Mouse (Mus musculus) cerebellum, adult 9-10 months (tissue): Measurements from ENCODE around the gene Tlx2.

ENCODE experiments used
- DNase-seq: peaks from one replicate; pipeline ENCODE4 v3.0.0; 2022

Tlx2 gene

DNA sequence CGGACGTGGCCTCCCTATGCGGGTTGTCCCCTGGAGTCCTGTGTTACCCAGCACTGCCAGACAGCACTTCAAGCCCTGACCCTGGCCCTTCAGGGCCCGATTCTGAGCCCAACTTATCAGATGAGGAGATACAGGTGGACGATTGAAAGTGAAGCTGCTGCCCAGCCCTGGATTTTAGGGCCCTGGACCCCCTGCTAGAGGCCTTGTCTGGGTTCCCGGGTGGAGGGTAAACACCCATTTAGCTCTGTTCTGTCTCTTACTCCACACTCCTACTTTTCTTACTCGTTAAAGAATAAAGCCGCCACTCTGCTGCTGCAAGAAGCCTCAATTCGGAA lies 17.8 kb upstream of the Tlx2 start:
- DNase-seq, result no peak

DNA sequence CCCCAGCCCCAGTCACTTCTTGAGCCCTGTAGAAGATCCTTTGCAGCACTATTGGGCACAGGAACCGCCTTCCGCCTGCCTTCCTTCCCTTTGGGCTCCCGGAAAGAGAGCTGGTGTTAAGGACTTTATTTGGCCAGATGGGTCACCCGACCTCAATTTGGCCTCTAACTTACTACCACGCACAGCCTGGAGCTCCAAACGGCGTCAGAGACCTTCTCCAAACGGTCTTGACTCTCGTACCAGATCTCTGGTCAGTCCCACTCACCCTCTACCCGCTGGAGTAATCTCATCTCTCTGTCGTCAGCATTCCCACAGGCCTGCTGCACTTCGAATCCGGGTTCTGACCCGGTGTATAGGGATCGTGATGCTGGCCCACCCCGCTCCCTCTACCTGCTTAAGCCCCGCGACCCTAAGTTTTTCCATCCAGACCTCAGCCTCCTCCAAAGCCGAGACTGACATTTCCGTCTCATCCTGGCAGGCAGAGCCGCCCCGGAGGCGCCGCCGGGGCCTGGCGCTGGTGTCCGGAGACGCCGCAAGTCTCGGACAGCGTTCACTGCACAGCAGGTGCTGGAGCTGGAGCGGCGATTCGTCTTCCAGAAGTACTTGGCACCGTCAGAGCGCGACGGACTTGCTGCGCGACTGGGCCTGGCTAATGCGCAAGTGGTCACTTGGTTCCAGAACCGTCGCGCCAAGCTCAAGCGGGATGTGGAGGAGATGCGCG lies 17.3 kb upstream of the Tlx2 start:
- no peak for DNase-seq

DNA sequence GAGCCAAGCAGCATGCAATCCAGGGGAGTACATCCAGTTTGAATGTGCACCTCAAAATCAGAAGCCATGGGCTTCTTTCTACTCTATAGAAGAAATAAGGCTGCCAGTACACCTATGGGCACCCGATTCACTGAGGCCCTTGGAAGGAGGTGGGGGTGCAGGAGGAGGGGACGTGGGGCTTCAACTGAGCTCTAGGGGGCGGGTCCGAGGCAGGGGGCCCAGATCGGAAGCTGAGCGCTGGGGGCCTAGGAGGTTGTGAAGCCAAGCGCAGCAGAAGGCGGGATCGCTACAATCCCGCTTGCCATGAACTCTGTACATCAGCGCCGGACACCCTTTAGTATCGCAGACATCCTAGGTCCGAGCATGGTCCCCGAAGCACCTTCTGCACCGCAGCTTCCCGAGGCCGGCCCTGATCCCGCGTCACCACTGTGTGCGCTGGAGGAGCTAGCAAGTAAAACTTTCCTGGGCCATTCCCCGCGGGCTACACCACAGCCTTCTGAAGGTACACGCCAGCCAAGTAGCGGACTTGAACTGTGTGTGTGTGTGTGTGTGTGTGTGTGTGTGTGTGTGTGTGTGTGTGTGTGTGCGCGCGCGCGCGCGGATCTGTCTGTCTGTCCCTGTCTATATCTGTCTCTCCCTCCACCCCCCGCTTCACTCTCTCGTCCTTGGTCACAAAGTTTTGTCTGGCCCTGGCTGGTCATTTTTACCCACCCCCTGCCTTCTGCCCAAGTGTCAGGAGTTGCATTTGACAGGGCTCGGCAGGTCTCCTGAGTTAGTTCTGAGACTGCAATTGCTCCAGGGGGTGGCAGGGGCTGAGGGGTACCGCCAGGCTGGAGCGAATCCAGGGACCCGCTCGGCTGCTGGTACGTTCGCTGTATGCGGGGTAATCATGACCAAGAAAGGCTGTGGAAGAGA lies 16.3 kb upstream of the Tlx2 start, which contains the start of gene Lbx2:
Lbx2 (plus strand) TSS at position 247 of the 915 bp plus-strand sequence.
- no peak for DNase-seq

DNA sequence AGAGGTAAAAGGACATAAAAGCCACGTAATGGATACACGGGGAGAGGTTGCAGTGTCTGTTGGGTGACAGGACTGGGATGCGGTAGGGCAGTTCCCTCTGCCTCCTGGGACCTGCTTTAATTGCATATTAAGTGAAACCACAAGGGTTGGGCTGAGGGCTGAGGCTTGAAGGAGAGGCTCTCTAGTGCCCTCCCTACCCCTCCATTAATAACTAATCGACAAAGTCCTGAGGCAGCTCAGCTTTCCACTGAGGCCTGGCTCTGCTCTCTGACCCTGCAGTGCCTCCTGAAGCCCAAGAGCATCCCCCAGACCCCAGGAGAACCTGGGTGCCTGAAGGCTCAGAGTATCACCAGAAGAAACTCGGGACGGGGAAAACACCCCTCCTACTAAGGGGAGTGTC lies 14.4 kb upstream of the Tlx2 start:
- DNase-seq, result no peak

DNA sequence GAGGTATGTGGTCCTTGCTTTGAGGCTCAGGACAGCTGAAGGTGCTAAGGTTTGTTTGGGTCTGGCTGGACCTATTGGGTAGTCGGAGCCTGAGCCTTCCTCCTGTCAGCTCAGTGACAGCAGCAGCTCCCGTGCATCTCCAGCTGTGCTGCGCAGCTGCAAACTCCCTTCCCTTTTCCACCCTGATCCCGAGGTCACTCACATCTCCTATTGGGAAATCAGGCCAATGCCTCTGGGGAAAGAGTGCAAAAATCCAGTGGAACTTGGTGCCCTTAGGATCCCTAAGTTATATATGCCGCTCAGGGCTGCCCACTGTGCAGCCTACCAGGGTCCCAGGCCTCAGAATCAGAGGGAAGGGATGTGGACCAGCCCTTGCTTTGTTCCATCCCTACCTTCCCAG lies 13.4 kb upstream of the Tlx2 start:
- no peak for DNase-seq

DNA sequence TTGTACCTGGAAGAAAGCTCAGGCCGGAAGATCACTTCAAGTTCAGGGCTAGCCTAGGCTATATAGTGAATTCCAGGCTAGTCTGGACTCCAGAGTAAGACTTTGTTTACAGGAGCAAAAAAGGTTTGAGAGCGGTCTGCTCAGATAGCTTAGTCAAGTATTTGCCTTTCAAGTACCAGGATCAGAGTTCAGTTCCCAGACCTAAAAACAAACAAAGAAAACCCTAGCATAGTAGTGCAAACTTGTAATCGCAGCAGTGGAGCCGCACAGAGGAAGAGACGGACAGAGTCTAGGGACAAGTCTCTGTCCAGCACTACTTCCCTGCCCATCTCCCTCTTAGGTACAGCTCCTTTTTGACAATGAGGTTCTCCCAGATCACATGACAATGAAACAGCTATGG lies 10.1 kb upstream of the Tlx2 start:
- DNase-seq, result no peak

DNA sequence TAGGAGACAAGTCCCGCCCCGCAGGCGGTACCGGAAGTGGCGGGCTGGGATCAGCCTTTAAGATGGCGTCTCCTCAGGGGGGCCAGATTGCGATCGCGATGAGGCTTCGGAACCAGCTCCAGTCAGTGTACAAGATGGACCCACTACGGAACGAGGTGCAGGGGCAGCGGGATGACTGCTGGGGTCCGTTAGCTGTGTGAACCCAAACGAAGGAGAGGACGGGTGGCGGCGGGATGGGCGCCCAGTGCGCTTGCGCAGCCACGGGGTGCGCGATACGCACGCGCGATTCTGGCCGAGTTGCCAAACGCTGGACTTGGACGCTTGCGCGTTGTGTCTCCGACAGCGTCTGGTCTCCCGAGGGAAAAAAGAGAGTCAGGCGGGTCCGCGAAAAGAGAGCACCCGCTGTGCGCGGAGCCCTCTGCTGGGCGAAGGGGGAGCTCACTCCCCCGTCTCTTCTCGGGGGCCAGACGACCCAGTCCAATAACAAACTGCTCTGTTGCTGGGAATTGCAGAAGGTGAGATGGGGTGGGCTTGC lies 8.3 kb upstream of the Tlx2 start:
- peak; percentile 99 for DNase-seq

DNA sequence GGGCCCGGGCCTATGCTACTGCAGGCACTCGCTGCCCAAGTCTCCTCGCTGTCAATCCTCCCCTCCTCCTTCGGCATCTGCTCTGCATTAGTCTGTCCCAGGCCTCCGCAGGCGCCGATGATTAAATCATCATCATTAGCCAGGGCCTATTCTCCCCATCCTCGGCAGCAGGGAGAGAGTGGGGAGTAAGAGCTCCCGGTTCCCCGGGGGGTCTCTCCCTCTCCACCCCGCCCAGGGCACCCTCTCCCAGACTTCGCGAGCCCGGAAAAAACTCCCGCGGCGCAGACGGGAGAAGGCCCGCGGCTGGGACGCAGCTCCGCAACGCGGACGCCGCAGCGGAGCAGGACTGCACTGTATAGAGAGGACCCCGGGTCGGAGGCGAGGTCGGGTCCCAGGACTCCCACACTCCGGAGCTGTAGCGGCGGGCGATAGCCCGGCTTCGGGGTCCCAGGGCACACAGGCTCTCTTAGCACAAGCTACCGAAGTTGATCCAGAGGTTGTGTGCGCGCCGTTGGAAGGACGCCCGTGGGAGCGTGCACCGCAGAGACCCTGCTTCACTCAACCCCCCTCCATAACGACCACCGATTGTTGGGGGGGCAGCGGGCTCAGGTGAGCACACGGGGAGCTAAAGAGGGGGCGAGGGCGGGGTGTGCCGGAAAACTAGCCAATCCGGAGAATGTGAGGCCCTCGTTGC lies 7.7 kb upstream of the Tlx2 start, which contains the start of gene Pcgf1:
Pcgf1 (plus strand) TSS at position 240 of the 694 bp plus-strand sequence.
- peak; percentile 75 for DNase-seq

DNA sequence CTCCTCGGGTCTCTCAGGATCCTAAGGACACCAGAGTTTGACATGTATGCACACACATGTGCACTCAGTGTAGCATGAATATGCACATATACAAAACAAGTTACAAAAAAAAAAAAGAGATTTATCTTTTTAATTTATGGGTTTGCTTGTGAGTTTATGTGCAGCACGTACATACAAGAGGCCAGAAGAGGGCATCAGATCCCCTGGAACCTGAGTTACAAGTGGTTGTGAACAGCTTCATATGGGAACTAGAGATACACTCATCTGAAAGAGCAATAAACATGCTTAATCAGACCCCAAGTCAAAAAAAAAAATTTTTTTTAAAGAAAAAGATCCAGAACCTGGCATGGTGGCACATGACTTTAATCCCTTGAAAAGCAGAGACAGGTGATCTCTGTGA lies 4.9 kb upstream of the Tlx2 start:
- DNase-seq, result no peak

DNA sequence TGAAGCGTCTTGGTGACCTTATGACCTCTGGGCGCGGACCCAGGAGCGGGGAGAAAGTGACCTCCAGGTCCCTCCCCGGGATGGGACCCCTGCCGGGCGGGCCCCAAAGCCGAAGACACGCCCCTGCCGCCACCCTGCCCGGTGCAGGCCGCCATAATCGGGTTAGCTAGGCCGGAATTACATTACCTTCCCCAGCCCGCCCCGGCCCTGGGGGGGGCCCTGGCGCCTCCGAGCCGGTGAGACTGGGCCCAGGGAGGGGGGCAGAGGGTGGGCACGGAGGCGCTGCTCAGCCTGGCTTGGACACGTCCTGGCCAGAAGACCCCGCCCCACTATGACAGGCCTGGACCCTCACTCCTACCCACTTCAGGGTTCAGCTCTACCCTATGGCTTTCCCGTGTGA lies 1.1 kb upstream of the Tlx2 start:
- DNase-seq, result no peak

DNA sequence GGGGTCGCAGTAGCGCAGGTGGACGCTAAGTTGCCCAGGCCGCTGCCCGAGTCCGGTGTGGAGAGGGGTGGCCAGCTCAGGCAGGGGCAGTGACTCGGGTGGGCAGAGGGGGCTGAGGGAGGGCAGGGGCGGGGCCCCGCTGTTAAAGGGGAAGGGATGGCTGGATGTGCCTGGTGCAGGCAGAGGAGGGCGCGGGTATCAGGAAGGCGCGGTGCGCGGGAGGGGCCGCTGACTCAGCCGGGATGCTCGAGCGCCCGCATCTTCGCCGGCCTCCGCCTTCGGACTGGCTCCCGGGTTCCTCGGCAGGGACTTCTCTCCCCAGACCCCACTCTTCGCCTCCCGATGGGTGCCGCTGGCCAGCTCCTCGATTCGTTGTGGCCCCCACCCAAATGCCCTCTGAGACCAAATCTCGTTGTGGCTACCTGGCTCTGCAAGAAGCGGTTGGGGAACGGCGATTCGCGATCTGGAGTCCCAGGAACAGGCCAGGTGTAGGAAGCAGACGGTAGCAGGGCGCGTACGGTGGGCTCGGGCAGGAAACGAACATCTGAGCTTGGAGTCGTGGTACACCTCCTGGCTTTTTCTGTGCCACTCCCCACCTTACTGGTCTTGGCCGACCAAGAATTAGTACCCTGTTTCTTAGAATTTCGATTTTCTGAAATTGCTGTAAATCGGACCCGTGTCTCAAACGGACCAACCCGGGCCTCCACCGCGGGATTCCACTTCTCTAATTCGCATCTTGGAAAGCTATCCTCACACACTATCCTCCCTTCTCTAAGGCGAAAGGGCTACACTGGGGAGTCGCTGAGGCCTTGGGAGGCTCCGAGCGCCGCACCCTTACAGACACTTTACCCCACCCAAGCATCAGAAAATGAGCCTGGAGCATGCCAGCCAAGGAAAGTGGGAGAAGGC lies 472 bp upstream of the Tlx2 start:
- DNase-seq, result no peak

DNA sequence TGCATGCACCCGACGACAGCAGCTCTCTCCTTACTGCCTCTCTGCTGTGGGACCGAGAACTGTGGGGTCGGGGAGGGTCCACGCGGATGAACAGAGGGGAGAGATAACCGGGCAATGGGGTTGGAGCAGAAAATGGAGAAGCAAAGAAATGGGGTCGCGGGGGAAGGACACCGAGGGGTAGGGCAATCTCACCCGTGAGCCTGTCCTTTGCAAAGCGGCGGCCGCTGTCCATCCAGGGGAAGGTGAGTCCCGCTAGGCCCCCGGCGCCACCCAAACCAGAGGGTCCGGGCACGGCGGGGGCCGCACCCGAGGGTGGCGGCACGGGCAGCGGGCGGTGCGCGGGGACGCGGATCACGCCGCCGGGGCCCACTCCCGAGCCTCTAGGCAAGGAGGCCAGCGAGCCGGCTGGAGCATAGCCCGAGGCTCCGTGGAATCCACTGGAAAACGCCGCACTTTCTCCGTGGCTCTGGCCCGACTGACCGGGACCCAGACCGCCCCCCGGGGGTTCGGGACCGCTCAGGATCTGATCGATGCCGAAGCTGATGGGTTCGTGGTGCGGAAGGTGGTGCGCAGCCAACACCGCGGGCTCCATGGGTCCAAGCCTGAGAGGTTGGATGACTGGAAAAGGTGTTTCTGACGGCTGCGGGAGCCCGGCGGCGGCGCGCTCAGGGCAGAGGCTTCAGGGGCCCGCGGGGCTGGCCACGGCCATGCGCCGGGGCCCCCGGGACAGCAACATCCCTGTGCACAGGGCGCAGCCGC lies 426 bp downstream of the Tlx2 start:
- DNase-seq, result no peak

DNA sequence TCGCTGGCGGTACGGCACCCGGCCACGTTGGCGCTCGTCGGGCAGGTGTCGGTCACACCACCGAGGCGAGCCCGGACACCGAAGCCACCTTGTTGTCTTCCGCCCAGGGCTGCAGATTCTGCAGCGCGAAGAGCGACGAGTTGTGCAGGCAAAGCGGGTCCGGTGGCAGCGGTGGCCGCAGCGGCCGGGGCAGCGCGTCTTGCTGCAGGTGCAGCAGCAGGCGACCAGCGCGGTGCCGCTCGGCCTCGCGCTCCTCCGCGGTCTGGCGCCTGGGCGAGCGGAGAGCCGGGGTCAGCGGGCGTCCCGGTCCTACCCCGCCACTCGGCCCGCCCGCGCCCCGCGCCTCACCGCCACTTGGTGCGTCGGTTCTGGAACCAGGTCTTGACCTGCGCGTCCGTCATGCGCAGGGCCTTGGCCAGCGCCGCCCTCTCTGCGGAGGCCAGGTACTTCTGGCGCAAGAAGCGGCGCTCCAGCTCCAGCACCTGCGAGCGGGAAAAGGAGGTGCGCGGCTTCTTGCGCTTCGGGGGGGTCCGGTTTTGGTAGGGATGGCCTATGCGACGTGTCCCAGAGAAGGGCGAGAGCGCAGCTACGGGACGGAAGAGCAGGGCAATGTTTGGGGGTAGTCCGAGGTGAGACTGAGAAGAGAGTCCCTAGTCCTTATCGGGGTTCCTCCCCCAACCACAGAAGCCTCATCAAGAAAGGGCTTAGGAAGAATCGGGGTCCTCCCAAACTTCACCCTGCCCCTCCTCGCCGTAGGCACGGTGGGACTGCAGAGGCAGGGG lies 1.2 kb downstream of the Tlx2 start:
- DNase-seq, result no peak

DNA sequence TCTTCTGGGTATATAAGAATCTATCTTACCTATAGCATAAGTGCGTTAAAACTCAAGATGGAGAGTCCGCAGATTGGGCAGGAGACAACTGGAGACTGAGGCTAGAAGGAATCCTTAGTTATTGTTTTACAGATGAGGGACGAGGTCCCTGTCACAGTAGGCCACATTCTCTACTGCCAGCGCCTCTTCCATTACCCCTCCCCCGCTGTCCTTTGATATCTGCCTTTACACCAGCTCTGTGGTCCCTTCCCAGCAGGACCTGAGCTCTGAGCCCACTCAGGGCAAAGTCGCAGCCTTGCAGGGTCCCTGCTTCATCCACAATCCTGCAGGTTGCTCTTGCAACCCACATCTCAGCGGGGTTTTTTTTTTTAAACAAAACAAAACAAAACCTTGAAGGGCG lies 1.9 kb downstream of the Tlx2 start:
- no peak for DNase-seq

DNA sequence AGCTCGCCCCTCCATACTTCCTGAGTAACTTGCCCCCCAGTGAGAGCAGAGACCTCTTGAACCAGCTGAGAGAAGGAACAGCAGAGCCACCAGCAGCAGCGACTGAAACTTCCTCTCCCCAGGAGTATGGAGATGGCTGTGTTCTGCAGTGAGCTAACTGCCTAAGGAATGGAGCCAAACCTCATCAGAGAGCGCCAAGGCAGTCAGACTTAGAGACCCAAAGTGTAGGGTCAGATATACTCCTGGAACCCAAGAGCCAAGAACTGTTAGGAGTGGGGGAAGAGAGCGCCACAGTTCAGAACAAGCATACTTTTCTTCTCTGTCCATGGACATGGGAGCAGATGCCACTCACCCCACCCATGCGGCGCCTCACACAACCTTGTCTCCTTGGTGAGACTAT lies 3.7 kb downstream of the Tlx2 start:
- DNase-seq, result no peak

DNA sequence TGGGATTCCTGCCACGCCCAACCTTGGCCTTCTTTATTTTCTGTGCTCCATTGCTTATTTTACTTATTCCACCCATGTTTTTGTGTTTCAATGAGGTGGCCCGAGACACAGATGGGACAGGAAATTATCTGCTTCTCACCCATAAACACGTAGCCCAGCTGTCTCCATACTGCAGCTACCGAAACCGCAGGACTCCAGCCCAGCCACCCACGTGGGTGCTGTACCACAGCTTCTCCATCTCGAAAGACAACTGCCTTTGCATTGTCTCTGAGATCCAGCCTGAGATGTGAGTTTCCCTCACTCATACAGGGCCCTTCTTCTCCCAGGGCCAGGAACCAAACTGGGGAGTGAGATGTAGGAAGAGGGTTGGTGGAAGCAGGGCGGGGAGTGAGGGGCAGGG lies 4.1 kb downstream of the Tlx2 start:
- DNase-seq, result no peak

DNA sequence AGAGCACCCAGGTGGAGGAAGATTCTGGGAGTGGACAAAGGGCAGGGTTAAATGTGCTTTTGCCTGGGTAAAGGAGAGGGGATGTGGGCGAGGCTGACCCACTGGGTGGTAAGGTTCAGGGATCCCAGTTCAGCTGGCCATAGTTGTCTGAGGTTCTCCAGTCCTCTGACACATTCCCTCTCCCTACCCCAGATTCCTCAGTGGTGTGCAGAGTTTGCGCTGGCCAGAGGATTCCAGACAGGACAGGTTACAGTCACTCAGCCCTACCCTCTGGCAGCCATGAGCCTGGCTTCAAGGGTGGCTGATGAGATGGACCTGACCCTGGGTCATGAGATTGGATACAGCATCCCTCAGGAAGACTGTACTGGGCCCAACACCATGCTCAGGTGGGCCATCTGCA lies 11.4 kb downstream of the Tlx2 start:
- no peak for DNase-seq

DNA sequence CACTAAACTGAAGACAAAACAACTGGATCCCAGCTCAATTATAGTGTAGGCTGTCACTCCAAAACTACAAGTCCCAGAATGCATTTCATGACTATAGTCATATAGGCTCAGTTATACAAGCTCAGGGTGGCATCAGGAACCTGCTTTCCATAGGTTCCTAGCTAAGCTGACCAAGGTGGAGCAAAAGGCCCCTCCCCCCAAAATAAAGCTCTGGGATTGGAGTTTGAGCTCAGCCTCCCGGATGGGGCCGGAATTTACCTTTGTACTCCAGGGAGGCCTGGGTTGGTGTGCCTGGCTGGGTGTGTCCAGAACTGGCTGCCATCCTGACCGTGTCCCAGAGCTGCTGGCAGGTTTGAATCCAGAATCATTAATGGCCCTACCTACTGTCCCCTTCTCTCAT lies 12.3 kb downstream of the Tlx2 start, which contains the start of gene Dqx1:
Dqx1 (plus strand) TSS at position 55 of the 400 bp plus-strand sequence.
- peak; percentile 62 for DNase-seq

DNA sequence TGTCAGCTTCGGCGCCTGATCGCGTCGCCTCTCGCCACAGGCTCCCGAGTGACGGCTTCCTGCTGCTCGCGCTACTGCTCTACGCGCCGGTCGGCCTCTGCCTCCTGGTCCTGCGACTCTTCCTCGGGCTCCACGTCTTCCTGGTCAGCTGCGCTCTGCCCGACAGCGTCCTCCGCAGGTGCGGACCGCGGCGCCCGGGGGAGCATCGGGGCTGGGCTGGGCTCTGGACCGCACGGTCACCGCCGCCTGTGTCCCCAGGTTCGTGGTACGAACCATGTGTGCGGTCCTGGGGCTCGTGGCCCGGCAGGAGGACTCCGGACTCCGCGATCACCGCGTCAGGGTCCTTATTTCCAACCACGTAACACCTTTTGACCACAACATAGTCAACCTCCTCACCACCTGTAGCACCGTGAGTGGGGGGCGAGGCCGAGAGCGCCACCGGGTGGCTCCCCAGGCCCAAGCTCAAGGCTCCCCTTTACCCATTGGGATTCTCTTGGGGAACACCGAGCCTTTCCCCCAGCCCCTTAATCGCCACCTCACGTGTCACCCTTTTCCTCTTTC lies 15.1 kb downstream of the Tlx2 start, which contains the start of gene Htra2:
Htra2 (minus strand) TSS at position 403 of the 561 bp plus-strand sequence.
- DNase-seq, result peak; percentile 64
